Mouse (Mus musculus) retina, postnatal 7 days (tissue): ENCODE measurements around the gene 1700029J07Rik.

Experiments used
- DNase-seq: peaks from one replicate; pipeline ENCODE4 v3.0.0-alpha.2; 2012; ENCODE audit warnings: low read depth, low spot score

The 1700029J07Rik gene

GRCm38 (mm10) chr8:45950622-45951021 is 24.4 kb downstream of the 1700029J07Rik start:
- no peak for DNase-seq

- no peak for DNase-seq
Observed at GRCm38 (mm10) chr8:45946283-45946682, 28.8 kb downstream of the 1700029J07Rik start.

DNA sequence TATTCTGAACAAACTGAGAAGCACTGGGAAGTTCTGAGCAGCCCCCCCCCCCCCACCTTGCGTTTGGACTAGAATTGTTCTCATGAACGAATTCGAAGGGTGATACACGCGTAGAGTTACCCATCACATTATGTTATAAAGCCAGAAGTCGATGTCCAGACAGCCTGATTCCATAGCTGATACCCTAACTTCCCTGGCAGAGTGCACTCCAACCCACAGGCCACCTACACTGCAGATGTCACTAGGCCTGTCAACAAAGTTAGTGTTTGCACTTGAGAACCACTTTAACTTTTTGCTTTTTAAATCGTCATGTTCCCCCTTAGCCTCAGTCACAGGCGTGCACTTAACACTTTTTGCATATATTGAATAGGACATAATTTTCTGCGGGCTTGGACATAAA is 38.1 kb downstream of the 1700029J07Rik start:
- no peak for DNase-seq

- DNase-seq = peak; percentile 91
Observed at GRCm38 (mm10) chr8:45934582-45935014, 40.5 kb downstream of the 1700029J07Rik start, which contains the start of gene Ccdc110. Ccdc110 (plus strand) TSS chr8:45934619.

GRCm38 (mm10) chr8:45922116-45922515 is 52.9 kb downstream of the 1700029J07Rik start:
- no peak for DNase-seq

- no peak for DNase-seq
Observed at GRCm38 (mm10) chr8:45920392-45920791, 54.7 kb downstream of the 1700029J07Rik start.

DNA sequence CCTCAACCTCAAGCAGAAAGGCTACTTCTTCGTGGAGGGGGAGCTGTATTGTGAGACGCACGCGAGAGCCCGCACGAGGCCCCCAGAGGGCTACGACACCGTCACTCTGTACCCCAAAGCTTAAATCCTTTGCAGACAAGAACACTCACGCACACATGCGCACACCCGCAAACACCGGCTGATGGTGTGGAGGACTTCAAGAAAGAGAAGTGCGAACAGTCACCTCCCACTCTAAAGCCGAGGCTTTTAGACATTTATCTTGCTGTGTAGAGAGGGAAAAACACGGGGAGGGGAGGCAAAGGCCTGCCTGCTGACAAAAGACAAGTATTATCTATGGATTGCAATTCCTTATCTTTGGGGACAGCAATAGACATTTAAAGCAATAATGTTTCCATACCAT is 56.2 kb downstream of the 1700029J07Rik start:
- no peak for DNase-seq

DNA sequence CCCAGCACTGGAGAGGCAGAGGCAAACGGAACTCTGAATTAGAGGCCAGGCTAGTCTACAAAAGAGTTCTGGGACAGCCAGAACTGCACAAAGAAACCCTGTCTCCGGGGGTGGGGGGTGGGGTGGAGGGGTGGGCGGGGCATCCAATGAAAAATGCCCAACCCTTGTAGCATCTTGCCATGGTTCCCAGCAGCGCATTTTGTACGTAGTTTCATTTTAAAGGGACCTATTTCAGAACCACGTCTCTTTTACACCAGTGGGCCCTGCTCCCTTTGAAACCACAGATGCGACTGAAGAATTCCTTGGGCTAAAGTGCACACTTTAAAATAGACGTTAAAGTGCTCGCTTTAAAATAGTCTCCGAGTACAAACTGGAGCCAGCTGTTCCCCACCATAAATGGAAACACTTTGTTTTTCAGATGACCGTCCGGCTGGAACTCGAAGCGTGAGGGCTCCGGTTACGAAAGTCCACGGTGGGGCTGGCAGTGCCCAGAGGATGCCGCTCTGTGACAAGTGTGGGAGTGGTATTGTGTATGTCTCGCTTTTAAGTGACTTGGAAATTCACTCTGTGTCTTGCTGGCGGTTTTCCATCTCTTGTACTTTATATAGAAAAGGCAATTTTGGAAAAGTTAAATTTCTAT is 57.9 kb downstream of the 1700029J07Rik start:
- DNase-seq = no peak

- DNase-seq = no peak
Observed at GRCm38 (mm10) chr8:45916496-45916895, 58.6 kb downstream of the 1700029J07Rik start.

GRCm38 (mm10) chr8:45913707-45914106 is 61.3 kb downstream of the 1700029J07Rik start:
- DNase-seq = no peak

DNA sequence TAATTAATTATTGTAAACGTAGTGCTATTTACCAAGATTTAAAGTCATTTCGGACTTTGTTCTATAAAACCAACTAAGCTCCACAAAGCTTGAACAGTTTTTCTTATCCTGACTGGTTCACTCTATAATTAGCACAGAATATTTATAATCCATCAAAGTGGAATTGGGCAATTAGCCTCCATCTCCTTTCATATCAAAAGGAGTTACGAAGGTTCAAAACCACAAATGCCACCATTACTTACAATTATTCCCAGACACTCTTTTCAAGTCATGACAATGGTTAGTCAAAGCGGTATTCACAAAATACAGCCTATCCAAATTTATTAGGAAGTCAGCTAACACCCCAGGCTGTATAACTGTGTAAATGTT is 68.8 kb downstream of the 1700029J07Rik start:
- no peak for DNase-seq

DNA sequence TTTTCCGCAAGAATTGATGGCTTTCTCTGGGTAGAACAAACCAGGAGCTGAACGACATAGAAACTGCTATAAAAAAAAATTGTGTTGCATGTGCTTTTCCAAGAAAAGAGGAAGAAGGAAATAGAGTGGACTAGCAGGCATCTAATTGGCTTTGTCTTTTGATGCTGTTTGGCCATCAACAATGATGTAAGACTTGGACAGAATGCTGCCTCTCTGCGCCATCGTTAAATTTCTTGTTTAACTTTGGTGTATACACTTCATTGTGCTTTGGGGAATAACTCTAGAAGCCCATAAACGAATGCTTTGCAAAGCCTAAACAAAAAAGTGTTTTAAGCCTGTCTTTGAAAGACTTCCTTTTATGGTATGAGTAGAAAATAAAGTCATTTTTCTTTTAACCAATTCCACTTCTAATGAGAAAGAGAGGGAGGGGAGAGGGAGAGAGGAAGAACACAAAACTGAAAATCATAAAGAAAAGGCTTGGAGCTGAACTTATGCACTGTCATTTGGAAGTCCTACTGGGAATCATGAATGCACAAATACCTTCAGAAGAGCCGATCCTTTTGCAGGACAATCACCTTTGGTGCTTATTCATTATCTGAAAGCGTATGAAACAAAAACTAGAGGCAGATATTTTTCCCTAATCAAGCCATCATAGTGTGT is 69.3 kb downstream of the 1700029J07Rik start:
- no peak for DNase-seq

DNA sequence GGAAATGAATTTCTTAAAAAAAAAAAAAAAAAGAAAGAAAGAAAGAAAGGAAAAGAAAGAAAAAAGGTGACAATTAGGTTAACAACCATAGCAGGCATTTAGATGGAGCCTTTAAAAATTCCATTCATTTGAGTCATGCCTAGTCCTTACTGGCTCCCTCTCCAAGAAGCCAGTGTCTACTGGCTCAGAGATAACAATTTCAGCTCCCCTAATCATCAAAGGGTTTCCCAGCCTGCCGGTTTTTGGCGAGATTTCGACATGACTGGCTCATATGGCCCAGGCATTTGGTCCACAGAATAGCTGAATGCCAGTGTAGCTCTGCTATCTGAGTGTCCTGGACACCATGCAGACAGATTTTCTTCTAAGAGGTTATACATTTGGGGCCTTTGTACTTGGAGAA is 71.4 kb downstream of the 1700029J07Rik start:
- DNase-seq = no peak
